ENCODE assay signal across 18 mouse cellular contexts in genomic region chr19:53320264-53321110, GRCm38 (mm10). TPM values are rescaled to one million over a fixed set of nuclear protein-coding genes. Genes with fewer than 3 reads are reported as not detected.
DNase-seq lines count a peak whose midpoint lies in the region; ATAC-seq lines count a peak whose summit lies in the region.
"Had no signal": no experiment of that assay in that cellular context is flagged by ENCODE, and none has a peak within 500 bp of the region (broad histone marks: within the 10 kb centered on the region; RNA-seq: fewer than 3 reads in every experiment).

No protein-coding gene starts in this region.

- no peak overlapping the region for H3K4me2 ChIP-seq in embryonic facial prominence, embryonic 15.5 days (replicated peaks)
- no peak overlapping the region for H3K4me2 ChIP-seq in kidney, embryonic 16.5 days (replicated peaks; ENCODE audit: low read depth, low read length)
- no peak overlapping the region for H3K4me2 ChIP-seq in intestine, embryonic 14.5 days (ENCODE audit: low read length)
- H3K4me2 ChIP-seq: midbrain, embryonic 15.5 days; neural tube, embryonic 12.5 days had no signal

- WGBS in embryonic facial prominence, embryonic 15.5 days: 72% methylated on average over 9 of the region's 9 CpGs
- WGBS in embryonic facial prominence, embryonic 10.5 days: 78% methylated on average over 9 of the region's 9 CpGs
- WGBS in kidney, embryonic 16.5 days: 75% methylated on average over 9 of the region's 9 CpGs
- 64% methylated on average over 9 of the region's 9 CpGs for WGBS in intestine, embryonic 14.5 days

- no peak for ATAC-seq in embryonic facial prominence, embryonic 15.5 days (ENCODE audit: insufficient number of reproducible peaks, low FRiP score, low TSS enrichment, low read depth)
- ATAC-seq in kidney, embryonic 16.5 days (ENCODE audit: low FRiP score, low TSS enrichment): no peak
- 0 out of 2 replicates have a peak, but pooled peaks have one; percentile 24 for ATAC-seq in intestine, embryonic 14.5 days (replicated peaks; ENCODE audit: low FRiP score, low TSS enrichment, low read depth)
- ATAC-seq in megakaryocyte progenitor cell, adult 5-6 weeks (replicated peaks; ENCODE audit: poor library complexity): peak; percentile 49
- ATAC-seq: midbrain, embryonic 15.5 days had no signal

- peaks cover 32% of the 10 kb centered on the region for H3K4me1 ChIP-seq in embryonic facial prominence, embryonic 15.5 days
- peaks cover 43% of the 10 kb centered on the region for H3K4me1 ChIP-seq in embryonic facial prominence, embryonic 10.5 days
- peaks cover 36% of the 10 kb centered on the region for H3K4me1 ChIP-seq in kidney, embryonic 16.5 days (ENCODE audit: insufficient read depth, low read length)
- H3K4me1 ChIP-seq in intestine, embryonic 14.5 days (replicated peaks; ENCODE audit: control insufficient read depth, insufficient read depth, low read length): peaks cover 29% of the 10 kb centered on the region

- no peak overlapping the region for H3K4me3 ChIP-seq in embryonic facial prominence, embryonic 15.5 days (replicated peaks)
- no peak overlapping the region for H3K4me3 ChIP-seq in embryonic facial prominence, embryonic 10.5 days
- H3K4me3 ChIP-seq in kidney, embryonic 16.5 days (ENCODE audit: low read length): no peak overlapping the region
- H3K4me3 ChIP-seq in intestine, embryonic 14.5 days (ENCODE audit: low read depth, low read length): no peak overlapping the region
- H3K4me3 ChIP-seq: forebrain, embryonic 10.5 days; midbrain, embryonic 15.5 days; neural tube, embryonic 12.5 days had no signal

- H3K9ac ChIP-seq in embryonic facial prominence, embryonic 15.5 days: no peak overlapping the region
- H3K9ac ChIP-seq in kidney, embryonic 16.5 days (replicated peaks; ENCODE audit: low read length): 0 out of 2 replicates have a peak overlapping the region, but pooled peaks have one; percentile 33
- H3K9ac ChIP-seq in intestine, embryonic 14.5 days (ENCODE audit: low read length): no peak overlapping the region
- H3K9ac ChIP-seq: midbrain, embryonic 15.5 days; neural tube, embryonic 12.5 days had no signal

- no peaks in the 10 kb centered on the region for H3K27me3 ChIP-seq in embryonic facial prominence, embryonic 15.5 days
- H3K27me3 ChIP-seq in embryonic facial prominence, embryonic 10.5 days (replicated peaks; ENCODE audit: low read depth, poor library complexity, severe bottlenecking): no peaks in the 10 kb centered on the region
- no peaks in the 10 kb centered on the region for H3K27me3 ChIP-seq in kidney, embryonic 16.5 days (ENCODE audit: insufficient read depth, low read length)
- H3K27me3 ChIP-seq in intestine, embryonic 14.5 days (replicated peaks; ENCODE audit: control insufficient read depth, insufficient read depth, low read length): no peaks in the 10 kb centered on the region
- H3K27me3 ChIP-seq: midbrain, embryonic 15.5 days; neural tube, embryonic 12.5 days had no signal

- H3K36me3 ChIP-seq in embryonic facial prominence, embryonic 15.5 days: no peaks in the 10 kb centered on the region
- H3K36me3 ChIP-seq in embryonic facial prominence, embryonic 10.5 days (replicated peaks): no peaks in the 10 kb centered on the region
- no peaks in the 10 kb centered on the region for H3K36me3 ChIP-seq in kidney, embryonic 16.5 days (ENCODE audit: insufficient read depth, low read length)
- H3K36me3 ChIP-seq in intestine, embryonic 14.5 days (ENCODE audit: control insufficient read depth, insufficient read depth, low read length): no peaks in the 10 kb centered on the region
- H3K36me3 ChIP-seq: forebrain, embryonic 10.5 days; midbrain, embryonic 15.5 days; neural tube, embryonic 12.5 days had no signal

- no peak for DNase-seq in embryonic facial prominence, embryonic 10.5 days (ENCODE audit: low spot score)
- DNase-seq in kidney, adult 11 months: no peak
- no peak for DNase-seq in intestine, embryonic 14.5 days (ENCODE audit: low spot score)
- DNase-seq in thymus, postnatal 0 days (ENCODE audit: low spot score): no peak
- no peak for DNase-seq in gastrocnemius, postnatal 14 days
- DNase-seq: adrenal gland, postnatal 10 days; cerebellum, postnatal 10 days; left cerebral cortex, postnatal 4 days; right cerebral cortex, postnatal 4 days had no signal

- H3K27ac ChIP-seq in embryonic facial prominence, embryonic 15.5 days (replicated peaks): peak overlapping the region; percentile 22; the same call in 1 of the 2 replicates
- no peak overlapping the region for H3K27ac ChIP-seq in embryonic facial prominence, embryonic 10.5 days (replicated peaks)
- 0 out of 2 replicates have a peak overlapping the region, but pooled peaks have one; percentile 59 for H3K27ac ChIP-seq in kidney, embryonic 16.5 days (ENCODE audit: low read length)
- 0 out of 2 replicates have a peak overlapping the region, but pooled peaks have one; percentile 45 for H3K27ac ChIP-seq in intestine, embryonic 14.5 days (ENCODE audit: low read depth)
- H3K27ac ChIP-seq: forebrain, embryonic 10.5 days; midbrain, embryonic 15.5 days; neural tube, embryonic 12.5 days had no signal

- H3K9me3 ChIP-seq in embryonic facial prominence, embryonic 15.5 days (replicated peaks): no peaks in the 10 kb centered on the region
- no peaks in the 10 kb centered on the region for H3K9me3 ChIP-seq in embryonic facial prominence, embryonic 10.5 days
- no peaks in the 10 kb centered on the region for H3K9me3 ChIP-seq in kidney, embryonic 16.5 days (ENCODE audit: low read length)
- H3K9me3 ChIP-seq in intestine, embryonic 14.5 days (ENCODE audit: control insufficient read depth, low read length): no peaks in the 10 kb centered on the region
- H3K9me3 ChIP-seq: forebrain, embryonic 10.5 days; midbrain, embryonic 15.5 days; neural tube, embryonic 12.5 days had no signal

- intact Hi-C loops in gastrocnemius, postnatal 14 days (cut with DNase I; ENCODE audit: low total_unique reads): loop anchor here (10.0 kb wide), 1 partner anchor 176 kb away; the partner anchor contains the start of gene Add3

RNA-seq across cellular contexts. Expression of gene Mxi1, which starts 10.2 kb away (rescaled TPM):
- polyA plus RNA-seq in embryonic facial prominence, embryonic 15.5 days (2015; fragmentation: Nextera tagmentation; extraction: Ambion mirVana): 41.7 and 47.9 TPM in 2 replicates
- 29.2 and 33.0 TPM in 2 replicates for polyA plus RNA-seq in embryonic facial prominence, embryonic 10.5 days (2016; fragmentation: Nextera tagmentation; extraction: Ambion mirVana)
- 19.2 and 32.1 TPM in 2 replicates for polyA plus RNA-seq in kidney, embryonic 16.5 days (2015; fragmentation: Nextera tagmentation; extraction: Ambion mirVana)
- polyA plus RNA-seq in intestine, embryonic 14.5 days (2014; fragmentation: Nextera tagmentation; extraction: Ambion mirVana): 30.4 and 37.5 TPM in 2 replicates
- 26.5 and 33.7 TPM in 2 replicates for total RNA-seq in megakaryocyte progenitor cell, adult 5-6 weeks (2015)
- 58.6 and 59.3 TPM in 2 replicates for total RNA-seq in megakaryocyte progenitor cell, adult 5-6 weeks (2017)
- 40.5 and 45.0 TPM in 2 replicates for polyA plus RNA-seq in thymus, postnatal 0 days (2015; fragmentation: Nextera tagmentation; extraction: Ambion mirVana)
- total RNA-seq in gastrocnemius, postnatal 14 days (2021): 10 to 100 TPM; 30.5 to 31.5 TPM

RNA-seq across cellular contexts. Expression of gene Gm10197, which starts 51.1 kb away (rescaled TPM):
- polyA plus RNA-seq in embryonic facial prominence, embryonic 15.5 days (2015; fragmentation: Nextera tagmentation; extraction: Ambion mirVana): not detected in 2 replicates
- polyA plus RNA-seq in embryonic facial prominence, embryonic 10.5 days (2016; fragmentation: Nextera tagmentation; extraction: Ambion mirVana): 2.0 and 3.6 TPM in 2 replicates
- not detected in 2 replicates for polyA plus RNA-seq in kidney, embryonic 16.5 days (2015; fragmentation: Nextera tagmentation; extraction: Ambion mirVana)
- 2.2 TPM in 1 of 2 replicates, not detected in the other for polyA plus RNA-seq in intestine, embryonic 14.5 days (2014; fragmentation: Nextera tagmentation; extraction: Ambion mirVana)
- not detected in 2 replicates for total RNA-seq in megakaryocyte progenitor cell, adult 5-6 weeks (2015)
- total RNA-seq in megakaryocyte progenitor cell, adult 5-6 weeks (2017): not detected in 2 replicates
- polyA plus RNA-seq in thymus, postnatal 0 days (2015; fragmentation: Nextera tagmentation; extraction: Ambion mirVana): 2.1 and 2.5 TPM in 2 replicates
- total RNA-seq in gastrocnemius, postnatal 14 days (2021): not detected
- total RNA-seq: adrenal gland, postnatal 10 days; layer of hippocampus, postnatal 14 days; left cerebral cortex, postnatal 4 days had no signal
- polyA plus RNA-seq: forebrain, embryonic 10.5 days; heart, embryonic 14.5 days; midbrain, embryonic 15.5 days; neural tube, embryonic 12.5 days; urinary bladder, adult 2 months had no signal

Comparison
In these comparisons a context has a peak if more than half of its experiments do, and no peak if none do; other contexts are left out.
1. ATAC-seq: peak in intestine, embryonic 14.5 days (single experiment) and megakaryocyte progenitor cell, adult 5-6 weeks (single experiment); none in embryonic facial prominence, embryonic 15.5 days (single experiment) and kidney, embryonic 16.5 days (single experiment).